Mouse (Mus musculus): ENCODE results near the gene BC052040.

Gene BC052040

GRCm38 (mm10) chr2:115694386-115694785, 112.9 kb downstream of the BC052040 start:
- intact Hi-C loops (cut with DNase I) = no loop called here

GRCm38 (mm10) chr2:115699032-115699431, 117.5 kb downstream of the BC052040 start:
- intact Hi-C loops (cut with DNase I) = no loop called here

- intact Hi-C loops (cut with DNase I) = no loop called here
Measured at GRCm38 (mm10) chr2:115702610-115703009, 121.1 kb downstream of the BC052040 start.

- intact Hi-C loops (cut with DNase I) = no loop called here
Measured at GRCm38 (mm10) chr2:115717535-115717934, 136.0 kb downstream of the BC052040 start.

- intact Hi-C loops (cut with DNase I) = no loop called here
Measured at GRCm38 (mm10) chr2:115717980-115718379, 136.5 kb downstream of the BC052040 start.

- intact Hi-C loops (cut with DNase I) = no loop called here
Measured at GRCm38 (mm10) chr2:115723452-115723851, 141.9 kb downstream of the BC052040 start.

- intact Hi-C loops (cut with DNase I) = no loop called here
Measured at GRCm38 (mm10) chr2:115724216-115724615, 142.7 kb downstream of the BC052040 start.

- intact Hi-C loops (cut with DNase I) = no loop called here
Measured at GRCm38 (mm10) chr2:115724726-115725125, 143.2 kb downstream of the BC052040 start.

- intact Hi-C loops (cut with DNase I) = no loop called here
Measured at GRCm38 (mm10) chr2:115725503-115725902, 144.0 kb downstream of the BC052040 start.

GRCm38 (mm10) chr2:115725926-115726325, 144.4 kb downstream of the BC052040 start:
- intact Hi-C loops (cut with DNase I) = no loop called here

- intact Hi-C loops (cut with DNase I) = no loop called here
Measured at GRCm38 (mm10) chr2:115726806-115727205, 145.3 kb downstream of the BC052040 start.

GRCm38 (mm10) chr2:115728627-115729026, 147.1 kb downstream of the BC052040 start:
- intact Hi-C loops (cut with DNase I) = no loop called here

GRCm38 (mm10) chr2:115730502-115730901, 149.0 kb downstream of the BC052040 start:
- intact Hi-C loops (cut with DNase I) = no loop called here

- intact Hi-C loops (cut with DNase I) = no loop called here
Measured at GRCm38 (mm10) chr2:115731171-115731570, 149.7 kb downstream of the BC052040 start.

GRCm38 (mm10) chr2:115732572-115732971, 151.1 kb downstream of the BC052040 start:
- intact Hi-C loops (cut with DNase I) = no loop called here

- intact Hi-C loops (cut with DNase I) = no loop called here
Measured at GRCm38 (mm10) chr2:115733017-115733692, 151.6 kb downstream of the BC052040 start.

- intact Hi-C loops (cut with DNase I) = no loop called here
Measured at GRCm38 (mm10) chr2:115734850-115735249, 153.3 kb downstream of the BC052040 start.

- intact Hi-C loops (cut with DNase I) = no loop called here
Measured at GRCm38 (mm10) chr2:115736416-115736815, 154.9 kb downstream of the BC052040 start.

- intact Hi-C loops (cut with DNase I) = no loop called here
Measured at GRCm38 (mm10) chr2:115737966-115738365, 156.4 kb downstream of the BC052040 start.

- intact Hi-C loops (cut with DNase I) = no loop called here
Measured at GRCm38 (mm10) chr2:115742061-115742460, 160.5 kb downstream of the BC052040 start.

- intact Hi-C loops (cut with DNase I) = no loop called here
Measured at GRCm38 (mm10) chr2:115747639-115748038, 166.1 kb downstream of the BC052040 start.

GRCm38 (mm10) chr2:115751177-115751576, 169.7 kb downstream of the BC052040 start:
- intact Hi-C loops (cut with DNase I) = no loop called here

- intact Hi-C loops (cut with DNase I) = no loop called here
Measured at GRCm38 (mm10) chr2:115757685-115758084, 176.2 kb downstream of the BC052040 start.

All from adrenal gland (tissue).